Mouse (Mus musculus) embryo, embryonic 10 days (tissue): ENCODE measurements around the gene Ticam1.
A peak's percentile ranks its signal among the peaks of the same experiment; 100 is the strongest.

Source experiments
- DNase-seq: peaks from one replicate; pipeline ENCODE4 v3.0.0-alpha.2; 2015; ENCODE audit warnings: low spot score

Ticam1 gene

DNA sequence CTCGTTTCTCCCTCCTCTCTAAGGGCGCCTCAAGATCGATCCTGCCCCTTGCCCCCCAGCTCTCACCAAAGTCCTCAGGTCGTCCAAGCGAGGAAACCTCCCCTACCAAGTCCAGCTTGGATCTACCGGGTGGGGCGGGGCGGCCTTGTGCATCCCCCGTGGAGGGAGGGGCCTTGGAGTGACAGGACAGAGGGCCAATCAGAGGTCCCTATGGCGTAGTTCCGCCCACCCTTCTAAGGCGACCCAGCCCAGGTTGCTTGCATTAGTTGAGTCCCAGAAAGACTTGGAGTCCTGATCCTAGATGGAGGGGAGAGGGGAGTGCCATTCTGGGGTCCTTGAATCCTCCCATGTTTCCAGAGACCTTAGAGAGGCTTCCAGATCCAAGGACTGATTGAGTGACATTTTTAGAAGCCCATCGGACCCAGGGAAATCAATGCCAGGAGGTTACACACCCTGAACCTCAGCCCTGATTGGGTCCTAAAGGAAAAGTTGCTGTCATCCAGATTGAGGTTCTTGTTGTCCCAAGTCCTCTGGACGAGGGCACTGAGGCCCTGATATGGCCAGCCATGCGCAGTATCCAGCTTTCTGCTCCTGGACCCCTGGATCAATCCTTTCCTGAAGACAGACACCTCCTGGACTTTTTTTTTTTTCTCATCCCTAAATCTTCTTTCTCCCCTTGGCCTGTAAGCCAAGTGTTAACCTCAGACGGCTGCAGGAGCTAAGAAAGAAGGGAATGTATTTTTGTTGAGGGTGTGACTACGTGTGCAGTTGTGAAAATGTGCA lies 14.0 kb upstream of the Ticam1 start:
- peak; percentile 96 for DNase-seq

DNA sequence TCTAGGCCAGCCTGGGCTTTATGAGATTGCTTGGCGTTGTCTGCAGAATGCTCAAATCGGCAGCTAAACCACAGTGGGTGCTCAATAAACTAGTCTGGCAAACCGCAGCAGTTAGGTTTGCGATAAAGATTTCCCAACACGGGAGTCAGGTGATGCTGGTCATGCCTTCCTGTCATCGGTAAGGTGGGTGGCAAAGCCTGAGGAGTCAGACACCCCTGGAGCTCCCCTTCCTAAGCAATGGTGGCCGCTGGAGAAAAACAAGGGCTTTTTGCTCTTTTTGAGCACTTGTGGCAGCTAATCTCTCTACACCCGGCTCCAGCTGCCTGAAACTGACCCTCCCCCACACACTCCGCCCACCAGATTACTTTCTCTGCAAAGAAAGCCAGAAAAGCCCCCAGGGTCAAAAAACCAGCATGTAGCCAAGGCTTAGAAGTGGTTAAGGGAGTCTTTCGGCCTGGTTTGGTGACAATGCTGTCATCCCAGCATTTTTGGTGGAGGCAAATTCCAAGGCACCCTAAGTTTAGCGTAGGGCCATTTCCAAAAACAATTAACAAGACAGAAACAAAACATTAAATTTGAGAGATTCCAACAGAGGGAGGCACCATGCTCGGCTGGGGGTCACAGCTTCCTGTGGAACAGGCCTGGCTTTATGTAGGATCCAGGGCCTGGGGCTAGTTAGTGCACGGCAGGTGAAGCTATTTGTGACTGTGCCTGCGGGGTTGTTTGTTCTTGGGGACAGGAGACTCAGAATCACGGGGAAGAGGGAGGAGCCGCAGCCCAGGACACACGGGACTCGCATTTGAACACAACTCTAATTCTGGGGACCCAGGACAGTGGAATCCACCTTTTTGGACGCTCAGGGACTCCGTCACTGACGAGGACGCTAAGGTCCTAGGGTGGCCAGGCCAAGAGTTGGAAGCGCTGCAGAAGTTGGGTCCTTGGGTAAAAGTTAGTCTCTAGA lies 13.1 kb upstream of the Ticam1 start:
- peak; percentile 73 for DNase-seq

DNA sequence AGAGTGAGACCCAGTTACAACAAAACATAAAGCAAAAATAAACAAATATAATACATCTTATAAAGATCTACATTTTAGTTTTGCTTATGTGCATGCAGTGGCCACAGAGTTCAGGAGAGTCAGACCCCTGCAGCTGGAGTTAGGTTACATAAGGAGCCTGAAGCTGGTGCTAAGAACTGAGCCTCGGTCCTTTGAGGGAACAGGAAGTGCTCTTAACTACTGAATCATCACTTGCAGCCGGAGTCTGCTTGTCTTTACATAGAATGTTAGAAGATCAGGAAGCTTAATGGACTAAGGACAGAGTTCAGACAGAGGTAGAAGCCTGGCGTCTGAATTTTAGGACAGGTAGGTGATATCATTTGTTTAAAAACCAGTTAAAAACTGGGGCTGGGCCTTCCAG lies 12.3 kb upstream of the Ticam1 start:
- no peak for DNase-seq

DNA sequence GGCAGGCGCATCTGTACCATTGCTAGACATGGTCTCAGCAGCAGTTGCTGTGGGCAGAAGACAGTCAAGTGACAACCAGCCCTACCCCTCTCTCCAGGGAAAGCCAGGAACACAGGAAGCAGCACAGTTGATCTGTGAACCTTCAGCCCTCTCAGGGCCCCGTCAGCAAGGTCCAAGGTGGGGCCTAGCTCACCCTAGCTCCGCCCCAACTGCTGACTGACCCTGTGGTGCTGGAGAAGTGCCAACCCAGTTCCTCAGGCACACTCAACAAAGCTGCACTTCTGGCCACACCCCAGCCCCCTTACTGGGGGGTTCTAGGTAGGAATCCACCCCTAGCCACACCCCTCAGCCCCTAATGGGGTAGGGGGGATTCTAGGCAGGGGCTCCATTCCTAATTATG lies 11.2 kb upstream of the Ticam1 start:
- DNase-seq, result no peak

DNA sequence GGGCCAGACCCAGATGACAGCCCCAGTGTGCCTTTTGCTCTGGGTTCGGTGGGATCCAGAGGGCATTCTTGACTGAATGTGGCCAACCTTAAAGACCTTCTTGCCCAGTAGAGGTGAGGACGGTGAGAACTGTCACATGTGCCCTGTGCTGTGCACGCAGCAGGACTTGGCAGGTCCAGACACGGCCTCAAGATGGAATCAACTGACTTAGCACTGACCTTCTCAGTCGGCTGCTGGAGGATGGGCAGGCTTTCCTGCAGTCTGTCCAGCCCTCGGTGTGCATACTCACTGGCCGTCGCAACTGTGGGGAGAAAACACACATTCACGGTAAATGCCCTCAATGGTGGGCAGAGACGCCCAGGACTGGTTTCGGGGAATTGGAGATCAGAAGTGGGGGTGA lies 9.4 kb upstream of the Ticam1 start:
- DNase-seq, result no peak

DNA sequence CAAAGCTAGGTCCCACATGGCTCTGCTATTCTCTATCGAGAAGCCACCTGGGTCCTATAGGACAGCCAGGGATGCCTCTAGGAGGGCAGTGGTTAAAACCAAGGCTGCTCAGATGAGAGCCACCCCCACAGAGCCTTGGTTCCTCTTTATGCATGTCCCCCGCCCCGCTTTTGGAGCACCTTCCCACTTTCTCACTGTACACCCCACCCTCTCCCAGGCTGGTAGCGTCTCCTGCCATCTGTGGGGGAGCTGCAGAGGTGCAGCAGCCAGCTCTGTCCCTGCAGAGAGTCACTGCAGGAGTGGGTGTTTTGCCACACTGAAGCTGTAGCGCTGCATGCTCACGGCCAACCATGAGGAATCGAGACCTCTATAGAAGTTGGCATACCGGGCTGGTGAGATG lies 6.7 kb upstream of the Ticam1 start:
- DNase-seq, result no peak

DNA sequence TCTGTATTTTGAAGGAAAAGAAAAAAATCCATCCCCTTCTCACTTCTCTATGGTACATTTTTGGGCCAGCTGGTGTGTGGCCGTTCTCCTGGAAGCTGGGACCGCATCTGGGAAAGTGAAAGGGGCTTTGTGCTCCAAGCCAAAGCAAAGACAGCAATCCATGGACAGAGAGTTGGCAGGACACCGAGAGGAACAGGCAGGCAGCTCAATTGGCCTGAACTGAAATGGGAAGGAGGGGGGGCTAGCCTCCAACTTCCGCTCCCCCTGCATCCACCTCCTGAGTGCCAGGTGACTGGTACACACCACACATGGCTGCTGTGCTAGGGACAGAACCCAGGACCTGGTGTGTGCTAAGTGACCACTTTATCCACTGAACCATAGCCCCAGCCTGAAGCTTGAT lies 6.2 kb upstream of the Ticam1 start:
- no peak for DNase-seq

DNA sequence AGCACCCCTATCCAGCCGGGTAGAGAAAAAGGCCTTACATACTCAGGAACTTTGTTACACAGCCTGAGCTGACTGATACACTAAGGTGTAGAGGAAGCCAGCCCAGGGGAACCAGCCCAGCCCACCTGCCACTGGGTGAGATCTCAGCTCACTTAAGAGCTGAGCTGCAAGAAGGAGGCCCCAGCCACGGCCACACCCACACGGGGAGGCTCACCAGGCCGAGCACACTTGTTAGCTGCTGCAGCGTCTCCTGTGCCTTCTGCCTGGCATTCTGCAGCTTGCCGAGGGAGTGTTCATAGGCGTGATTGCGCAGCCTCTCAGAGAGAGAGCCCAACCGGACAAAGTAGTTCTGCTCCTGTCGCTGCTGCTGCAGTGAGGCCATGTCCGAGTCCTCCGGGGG lies 4.6 kb upstream of the Ticam1 start:
- no peak for DNase-seq

DNA sequence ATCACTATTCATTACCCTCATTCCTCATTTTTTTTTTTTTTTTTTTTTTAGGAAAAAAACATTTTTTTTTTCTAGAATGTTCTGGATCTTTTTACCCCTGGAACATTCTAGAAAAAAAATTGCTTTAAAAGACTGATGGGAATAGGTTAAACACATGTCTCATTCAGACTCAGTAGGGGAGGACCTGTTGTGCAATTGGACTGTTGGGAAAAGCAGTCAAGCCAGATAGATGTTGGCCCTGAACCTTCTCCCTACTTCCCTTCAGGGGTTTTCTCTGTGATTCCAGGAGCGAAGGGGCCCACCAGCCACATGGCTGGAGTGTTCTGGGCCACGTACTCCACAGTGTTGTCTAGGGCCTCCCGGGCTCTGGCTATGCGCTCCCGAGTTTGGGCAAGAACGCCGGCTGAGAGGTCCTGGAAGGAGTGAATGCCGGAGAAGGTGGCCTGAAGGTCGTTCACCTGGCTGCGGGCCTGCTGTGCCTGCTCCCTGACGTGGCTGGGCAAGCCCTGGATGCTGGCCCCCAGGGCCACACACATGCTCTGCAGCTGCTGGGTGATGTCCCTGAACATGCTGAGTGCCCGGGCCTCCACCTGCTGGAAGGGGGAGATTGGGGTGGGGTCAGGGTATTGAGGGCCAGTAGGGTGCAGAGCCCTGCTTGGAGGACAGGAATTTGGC lies 3.0 kb upstream of the Ticam1 start:
- DNase-seq, result no peak

DNA sequence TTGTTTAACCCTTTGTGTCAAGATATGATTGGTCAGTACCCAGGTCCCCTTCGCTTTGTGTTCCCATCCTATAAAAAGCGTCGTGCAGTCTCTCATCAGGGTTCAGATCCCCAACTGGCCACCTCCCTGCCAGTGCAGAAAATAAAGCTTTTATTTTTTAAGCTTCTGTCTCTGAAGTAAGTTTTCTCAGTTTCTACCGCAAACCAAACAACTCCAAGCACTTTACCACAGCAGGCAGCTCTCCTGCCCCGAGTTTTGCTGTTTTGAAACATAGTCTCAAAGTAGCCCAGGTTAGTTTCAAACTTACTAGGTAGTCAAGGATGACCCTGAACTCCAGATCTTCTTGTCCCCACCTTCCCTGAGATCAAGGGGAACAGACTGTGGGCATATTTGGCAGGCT lies 1.8 kb upstream of the Ticam1 start:
- no peak for DNase-seq

DNA sequence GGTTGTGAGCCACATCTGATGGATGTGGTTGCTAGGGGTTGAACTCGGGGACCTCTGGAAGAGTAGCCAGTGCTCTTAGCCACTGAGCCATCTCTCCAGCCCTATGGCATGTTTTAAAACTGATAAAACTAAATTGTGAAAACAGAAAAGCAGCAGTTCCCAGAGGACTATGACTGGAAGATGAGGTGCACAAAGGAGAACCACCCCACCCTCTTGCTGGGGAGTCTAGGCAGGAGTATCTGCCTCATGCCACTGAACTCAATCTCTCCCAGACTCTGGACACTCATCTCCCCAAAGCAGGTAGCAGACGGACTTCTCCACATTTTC lies 944 bp upstream of the Ticam1 start:
- DNase-seq, result peak; percentile 57

DNA sequence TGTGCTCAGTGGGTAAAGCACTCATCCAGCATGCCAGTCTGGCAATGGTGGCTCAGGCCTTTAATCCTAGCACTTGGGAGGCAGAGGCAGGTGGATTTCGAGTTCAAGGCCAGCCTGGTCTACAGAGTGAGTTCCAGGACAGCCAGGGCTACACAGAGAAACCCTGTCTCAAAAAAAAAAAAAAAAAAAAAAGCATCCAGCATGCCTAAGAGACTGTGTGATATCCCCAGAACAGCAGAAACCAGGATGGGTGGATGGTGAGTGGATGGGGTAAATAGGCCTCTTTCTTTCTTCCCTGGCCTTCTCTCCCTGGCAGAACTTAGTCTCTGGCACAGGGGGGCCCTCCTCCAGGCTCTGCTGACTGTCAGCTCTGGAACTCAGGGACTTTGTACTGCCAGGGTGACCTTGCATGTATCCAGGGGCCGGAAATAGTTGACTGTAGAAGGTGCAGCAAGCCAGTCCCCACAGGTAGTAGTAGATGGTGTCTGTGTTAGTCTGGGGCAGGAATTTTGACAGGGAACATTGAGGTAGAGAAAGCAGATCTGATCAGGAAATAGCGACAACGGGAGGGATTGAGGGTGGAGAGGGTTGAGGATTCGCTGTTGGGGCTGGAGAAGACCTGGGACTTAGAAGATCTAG lies 625 bp downstream of the Ticam1 start:
- DNase-seq, result no peak

DNA sequence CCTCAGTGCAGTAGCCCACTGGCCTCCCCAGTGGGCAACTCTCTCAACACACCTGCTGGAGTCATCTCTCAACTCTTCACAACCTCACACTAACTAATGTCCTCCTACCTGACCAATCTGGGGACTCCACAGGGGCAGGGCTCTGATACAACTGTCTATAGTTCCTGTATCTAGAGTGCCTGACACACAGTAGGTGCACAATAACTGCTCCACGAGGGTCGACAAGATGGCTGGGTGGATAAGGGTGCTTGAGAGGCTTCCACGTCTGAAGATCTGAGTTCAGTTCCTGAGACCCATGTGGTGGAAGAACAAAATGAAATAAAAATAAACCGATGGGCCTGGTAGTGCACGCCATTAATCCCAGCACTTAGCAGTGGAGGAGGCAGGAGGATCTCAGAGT lies 2.6 kb downstream of the Ticam1 start:
- DNase-seq, result no peak

DNA sequence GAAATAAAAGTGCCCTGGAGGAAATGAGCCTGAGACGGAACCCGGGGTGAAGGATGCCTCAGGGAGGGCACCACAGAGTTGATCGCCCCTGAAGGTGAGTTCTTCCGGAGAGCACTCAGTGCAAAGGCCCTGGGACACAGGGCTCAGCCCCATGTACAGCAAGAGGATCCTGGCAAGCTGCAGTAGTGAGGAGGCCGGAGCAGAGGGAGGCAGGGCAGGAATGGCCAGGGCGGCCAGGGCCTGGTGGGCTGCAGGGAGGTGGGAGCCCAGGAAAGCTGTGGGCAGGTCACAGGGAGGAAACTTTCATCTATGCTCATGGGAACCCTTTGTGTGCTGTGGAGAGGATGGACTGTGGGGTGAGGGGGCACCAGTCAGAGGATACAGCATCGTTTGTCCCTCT lies 3.1 kb downstream of the Ticam1 start:
- DNase-seq, result no peak

DNA sequence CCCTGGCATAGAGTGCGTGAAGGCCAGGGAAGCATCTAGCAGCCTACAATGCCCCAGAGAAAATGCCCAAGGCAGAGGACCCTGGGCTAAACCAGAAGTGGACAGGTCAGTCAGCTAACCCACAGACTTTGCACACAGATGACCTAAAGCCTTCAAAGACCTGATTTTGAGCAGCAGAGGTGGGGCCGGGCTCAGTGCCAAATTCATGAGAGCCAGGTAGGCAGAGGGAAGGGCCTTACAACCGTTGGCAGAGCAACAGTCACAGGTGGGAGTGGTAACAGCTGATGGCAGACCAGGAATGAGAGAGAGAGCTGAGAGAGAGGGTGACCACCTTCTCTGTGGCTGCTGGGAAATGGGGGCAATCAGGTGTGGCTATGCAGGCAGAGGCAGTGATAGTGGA lies 3.9 kb downstream of the Ticam1 start:
- no peak for DNase-seq

DNA sequence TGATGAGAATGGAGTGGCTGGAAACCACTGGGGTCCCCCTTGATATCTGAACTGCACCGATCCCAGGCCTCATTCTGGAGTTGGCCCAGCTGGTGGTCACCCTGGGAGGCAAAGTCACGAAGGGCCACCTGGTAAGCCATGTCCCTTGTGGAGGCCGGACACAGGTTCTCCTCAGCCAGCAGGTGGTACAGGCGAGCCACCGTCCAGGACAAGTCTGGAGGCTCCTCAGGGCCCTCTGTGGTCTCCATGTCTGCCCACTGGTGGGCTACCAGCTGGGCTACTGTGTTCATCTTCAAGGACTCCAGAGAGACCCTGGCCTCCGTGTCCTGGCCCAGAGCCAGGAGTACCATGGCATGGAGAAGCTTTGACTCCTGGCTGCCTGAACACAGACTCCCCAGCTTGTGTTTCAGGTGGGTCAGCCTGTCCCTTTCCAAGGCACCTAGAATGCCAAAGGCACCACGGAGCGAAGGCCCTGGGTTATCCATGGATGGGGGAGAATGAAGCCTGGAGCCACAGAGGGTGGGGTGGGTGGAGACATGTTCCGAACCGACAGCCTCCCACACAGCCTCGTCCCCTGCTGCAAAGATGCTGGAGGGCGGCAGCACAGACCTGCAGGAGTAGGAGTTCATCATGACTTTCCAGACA lies 4.9 kb downstream of the Ticam1 start:
- DNase-seq, result no peak

DNA sequence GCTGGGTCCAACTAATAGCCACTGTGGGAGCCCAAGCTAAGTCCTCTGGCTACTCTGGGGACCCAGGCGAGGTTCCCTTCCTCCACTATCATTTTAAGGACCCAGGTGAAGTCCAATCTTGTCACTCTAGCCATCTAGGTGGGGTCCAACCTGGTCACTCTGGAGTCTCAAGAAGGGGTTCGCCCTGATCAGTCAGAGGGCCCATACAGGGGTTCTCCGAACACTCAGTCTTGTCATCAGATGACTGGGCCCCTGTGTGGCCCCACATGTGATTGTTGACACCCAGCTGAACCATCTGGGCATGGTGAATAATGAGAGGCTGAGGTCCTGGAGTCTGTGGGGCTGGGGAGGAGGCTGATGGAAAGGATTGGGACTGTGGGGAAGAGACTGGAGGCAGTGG lies 6.8 kb downstream of the Ticam1 start:
- DNase-seq, result no peak

DNA sequence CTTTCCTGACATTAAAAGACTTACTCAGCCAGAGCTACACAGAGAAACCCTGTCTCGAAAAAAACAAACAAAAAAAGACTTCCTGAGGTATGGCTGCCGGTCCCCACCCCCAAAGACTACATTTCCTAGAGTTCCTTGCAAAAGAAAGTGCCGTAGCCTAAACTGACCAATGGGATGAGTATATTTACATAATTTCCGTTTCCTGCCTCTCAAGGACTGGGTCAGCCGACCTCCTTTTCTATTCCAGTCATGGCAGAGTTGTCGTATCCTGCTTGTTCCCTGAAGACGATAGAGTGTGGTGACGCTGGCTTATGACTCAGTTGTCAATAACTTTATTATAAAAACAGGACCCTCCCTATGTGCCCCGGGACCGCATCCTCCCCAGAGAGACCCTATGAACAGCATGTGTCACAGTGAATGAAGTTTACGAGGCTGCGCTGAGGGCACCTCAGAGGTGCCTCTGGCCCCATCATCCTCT lies 7.4 kb downstream of the Ticam1 start:
- peak; percentile 85 for DNase-seq

DNA sequence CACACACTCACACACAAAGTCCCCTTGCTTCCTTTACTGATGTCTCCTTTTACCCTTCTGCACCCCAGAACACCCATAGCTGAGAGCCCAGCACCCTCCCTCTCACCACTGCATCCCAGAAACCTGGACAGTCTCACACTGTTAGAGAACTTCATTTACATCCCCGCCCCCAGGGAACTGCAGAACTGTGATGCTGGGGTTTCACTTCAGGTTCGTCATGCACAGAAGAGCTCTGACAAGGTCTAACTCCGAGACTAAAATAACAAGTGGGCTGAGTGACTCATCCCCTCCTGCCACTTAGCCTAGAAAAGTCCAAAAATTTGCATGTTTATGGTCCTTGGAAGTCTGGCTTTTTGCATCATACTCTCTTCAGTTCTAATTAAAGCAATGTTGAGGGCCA lies 10.3 kb downstream of the Ticam1 start:
- DNase-seq, result no peak

DNA sequence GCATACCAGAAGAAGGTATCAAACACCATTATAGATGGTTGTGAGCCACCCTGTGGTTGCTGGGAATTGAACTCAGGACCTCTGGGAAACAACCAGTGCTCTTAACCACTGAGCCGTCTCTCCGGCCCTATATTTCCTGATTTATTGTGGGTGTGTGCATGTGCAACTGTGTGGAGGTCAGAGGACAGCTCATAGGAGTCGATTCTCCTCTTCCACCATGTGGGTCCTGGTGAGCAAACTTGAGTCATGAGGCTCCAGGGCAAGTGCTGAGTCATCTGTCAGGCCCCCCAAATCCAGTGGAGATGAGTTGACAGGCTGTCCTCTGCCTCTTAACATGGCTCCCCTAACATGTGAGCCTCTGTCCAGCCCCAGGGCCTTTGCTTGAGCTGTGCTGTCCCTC lies 10.7 kb downstream of the Ticam1 start:
- no peak for DNase-seq

DNA sequence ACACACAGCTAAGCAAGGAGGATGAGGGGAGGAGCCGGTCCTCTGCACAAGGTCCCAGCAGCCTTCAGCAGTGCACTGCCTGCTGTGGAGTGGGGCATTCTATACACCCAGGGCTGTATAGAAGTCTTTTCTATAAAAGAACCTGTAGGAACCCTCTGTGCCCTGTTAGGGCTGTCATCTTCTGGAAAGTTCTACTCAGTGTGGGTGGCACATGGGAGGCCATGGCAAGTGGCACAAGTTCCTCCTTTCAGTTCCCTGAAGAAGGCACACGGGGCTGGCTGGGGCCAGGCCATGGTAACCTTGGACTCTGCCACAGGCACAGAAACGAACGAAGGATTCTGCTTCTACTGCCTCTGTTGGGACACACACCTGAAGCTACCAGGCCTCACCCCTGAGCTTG lies 11.6 kb downstream of the Ticam1 start:
- no peak for DNase-seq

DNA sequence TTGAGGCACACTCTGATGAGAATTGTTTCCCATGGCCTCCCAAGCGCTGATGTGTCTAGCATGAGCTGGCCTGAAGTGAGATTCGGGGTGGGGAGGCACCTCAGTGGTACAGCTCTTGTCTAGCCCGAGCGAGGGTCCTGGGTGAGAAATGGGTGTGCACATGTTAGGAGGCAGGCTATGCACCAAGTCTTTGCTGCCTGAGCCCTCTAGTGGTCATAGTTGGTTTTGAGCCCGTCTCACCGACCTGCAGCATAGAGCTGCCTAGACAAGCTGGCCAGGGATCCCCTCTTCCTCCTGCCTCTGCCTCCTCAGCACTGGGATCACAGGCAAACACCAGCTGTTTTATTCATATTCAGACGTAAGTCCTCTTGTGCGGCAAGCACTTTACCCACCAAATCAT lies 12.6 kb downstream of the Ticam1 start:
- DNase-seq, result peak; percentile 88
